Mouse (Mus musculus) neural tube, embryonic 14.5 days (tissue): Measurements from ENCODE around the gene Kcna10. TPM values are rescaled to one million over a fixed set of nuclear protein-coding genes. Genes with fewer than 3 reads are reported as not detected.

ENCODE experiments used
- ATAC-seq: fragments of 200-750 bp; cut with Nextera tagmentation; 2 replicates; pipeline ENCODE4 v1.8.0; 2017; ENCODE audit warnings: low read depth, mild to moderate bottlenecking, moderate TSS enrichment, moderate library complexity
- H3K27ac ChIP-seq: fragments of 300-500 bp; sonication (generic); 2 replicates; pipeline ENCODE4 v1.5.1; 2014; ENCODE audit warnings: low read depth, mild to moderate bottlenecking, control low read depth, low read length, moderate library complexity, mixed read lengths
- H3K27me3 ChIP-seq: fragments of 300-500 bp; sonication (generic); 2 replicates; pipeline ENCODE4 v1.6.1; 2014; ENCODE audit warnings: low read length; ENCODE audit not compliant: control insufficient read depth, insufficient read depth
- H3K36me3 ChIP-seq: fragments of 300-500 bp; sonication (generic); 2 replicates; pipeline ENCODE4 v1.6.1; 2014; ENCODE audit warnings: low read length, mixed read lengths; ENCODE audit not compliant: control insufficient read depth, insufficient read depth
- H3K4me1 ChIP-seq: fragments of 300-500 bp; sonication (generic); 2 replicates; pipeline ENCODE4 v1.6.1; 2014; ENCODE audit warnings: low read length; ENCODE audit not compliant: control insufficient read depth, insufficient read depth
- H3K4me2 ChIP-seq: fragments of 300-500 bp; sonication (generic); 2 replicates; pipeline ENCODE4 v1.6.1; 2014; ENCODE audit warnings: mild to moderate bottlenecking, low read depth, low read length, control low read depth
- H3K4me3 ChIP-seq: fragments of 300-500 bp; sonication (generic); 2 replicates; pipeline ENCODE4 v1.5.1; 2014; ENCODE audit warnings: low read depth, low read length, control low read depth, mixed read lengths
- H3K9ac ChIP-seq: fragments of 300-500 bp; sonication (generic); replicated peaks from 2 replicates; pipeline ENCODE4 v1.6.1; 2014; ENCODE audit warnings: low read depth, mild to moderate bottlenecking, control low read depth, low read length, mixed read lengths
- H3K9me3 ChIP-seq: fragments of 300-500 bp; sonication (generic); 2 replicates; pipeline ENCODE4 v1.6.1; 2016; ENCODE audit warnings: low read length; ENCODE audit not compliant: control insufficient read depth
- WGBS: fragments of 180-500 bp; shearing (Covaris S2); extraction: QIAGEN DNeasy Blood & Tissue Kit; methylation state at CpG from one replicate; pipeline ENCODE4 v1.1.7; 2014; 5-methylcytosine and 5-hydroxymethylcytosine counted together
- polyA plus RNA-seq: library from polyadenylated mRNA; unstranded; fragments of >200 nt; fragmentation: Nextera tagmentation; extraction: Ambion mirVana; gene quantifications from 2 replicates; pipeline ENCODE4 v1.2.1, GENCODE M21; 2014

Gene Kcna10
- polyA plus RNA-seq, 1 experiment from 2014 or later, result not detected

DNA sequence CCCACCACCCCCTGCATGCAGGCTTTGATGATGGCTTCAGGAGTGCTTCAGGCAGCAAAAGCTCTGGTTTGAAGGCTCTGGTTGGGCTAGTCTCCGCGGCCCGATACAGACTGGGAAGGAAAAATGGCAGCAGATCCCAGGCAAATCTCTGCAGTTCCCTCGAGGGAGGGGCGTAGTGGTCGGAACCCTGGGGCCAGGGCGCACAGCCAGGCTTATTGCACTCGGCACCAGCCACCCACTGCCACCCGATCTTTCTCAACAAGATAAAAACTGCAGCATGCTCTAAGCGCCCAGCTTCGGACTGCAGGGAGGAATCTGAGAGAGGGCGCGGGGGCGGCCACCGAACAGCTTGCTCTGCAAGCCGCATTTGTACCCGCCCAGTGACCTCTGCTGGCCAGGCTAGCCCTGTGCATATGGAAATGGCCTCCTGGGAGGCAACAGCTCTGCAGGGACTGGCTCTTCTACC lies 23.0 kb upstream of the Kcna10 start:
- peak overlapping the region; percentile 19; the same call in 1 of the 2 replicates for H3K4me3 ChIP-seq
- ATAC-seq, result peak; percentile 66; the same call in 1 of the 2 replicates
- H3K27ac ChIP-seq, result no peak overlapping the region
- no peaks in the 10 kb centered on the region for H3K36me3 ChIP-seq
- H3K4me2 ChIP-seq, result peak overlapping the region; percentile 40
- peaks cover 3% of the 10 kb centered on the region; the same call in 1 of the 2 replicates for H3K4me1 ChIP-seq
- H3K9ac ChIP-seq, result peak overlapping the region; percentile 28; the same call in 1 of the 2 replicates
- H3K9me3 ChIP-seq, result no peaks in the 10 kb centered on the region
- 3% methylated on average over 17 of the region's 17 CpGs for WGBS
- H3K27me3 ChIP-seq, result no peaks in the 10 kb centered on the region

DNA sequence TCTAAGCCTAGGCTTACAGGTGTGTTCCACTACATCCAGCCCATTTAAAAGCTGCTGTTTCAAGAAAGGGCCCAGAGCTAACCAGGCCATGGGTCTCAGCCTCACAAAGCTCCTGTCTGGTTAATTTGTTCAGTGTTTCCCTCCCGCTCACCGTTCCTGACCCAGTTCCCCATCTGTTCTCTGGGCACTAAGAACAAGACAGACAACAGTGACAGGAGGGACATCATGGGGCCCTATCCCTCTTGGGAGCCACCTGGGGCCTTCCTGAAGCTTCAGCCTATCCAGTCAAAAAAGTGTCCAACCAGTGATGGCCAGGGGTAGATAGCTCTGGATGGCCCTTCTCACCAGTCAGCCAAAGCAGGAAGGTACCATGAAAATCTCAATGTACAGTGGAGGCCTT lies 20.1 kb upstream of the Kcna10 start:
- no peaks in the 10 kb centered on the region for H3K27me3 ChIP-seq
- H3K4me1 ChIP-seq, result peaks cover 3% of the 10 kb centered on the region; the same call in 1 of the 2 replicates
- no peaks in the 10 kb centered on the region for H3K36me3 ChIP-seq
- ATAC-seq, result no peak
- no peak overlapping the region for H3K27ac ChIP-seq
- H3K9me3 ChIP-seq, result no peaks in the 10 kb centered on the region
- H3K4me3 ChIP-seq, result no peak overlapping the region
- no peak overlapping the region for H3K9ac ChIP-seq
- 70% methylated on average over 2 of the region's 2 CpGs for WGBS
- H3K4me2 ChIP-seq, result no peak overlapping the region

DNA sequence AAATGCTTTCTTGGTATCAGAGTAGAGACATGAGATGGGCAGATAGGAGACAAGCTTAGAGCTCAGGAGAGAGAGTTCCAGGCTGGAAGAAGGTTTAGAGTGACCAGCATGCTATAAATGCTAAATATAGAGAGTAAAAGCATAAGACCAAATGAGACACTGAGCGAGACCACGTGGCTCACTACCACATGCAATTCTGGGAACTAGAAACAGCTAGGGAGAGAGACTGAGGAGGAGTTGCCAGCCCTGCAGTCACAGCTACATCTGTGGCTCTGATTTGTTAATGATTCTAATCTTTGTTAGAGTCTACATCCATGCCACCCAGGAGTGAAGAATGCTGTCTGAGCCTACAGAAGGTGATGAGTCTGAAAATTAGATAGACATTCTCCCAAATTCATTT lies 13.3 kb upstream of the Kcna10 start:
- WGBS, result 90% methylated on average over 2 of the region's 2 CpGs
- Histone ChIP-seq H3K4me2 (no peak overlapping the region), H3K36me3 (no peaks in the 10 kb centered on the region), H3K27ac (no peak overlapping the region), H3K27me3 (no peaks in the 10 kb centered on the region), H3K4me3 (no peak overlapping the region), H3K9me3 (no peaks in the 10 kb centered on the region), H3K4me1 (no peaks in the 10 kb centered on the region), H3K9ac (no peak overlapping the region)
- ATAC-seq, result no peak

GRCm38 (mm10) chr3:107171964-107172363 lies 10.9 kb upstream of the Kcna10 start:
- Histone ChIP-seq H3K4me2 (no peak overlapping the region), H3K27ac (no peak overlapping the region), H3K9me3 (no peaks in the 10 kb centered on the region), H3K36me3 (no peaks in the 10 kb centered on the region), H3K27me3 (no peaks in the 10 kb centered on the region), H3K4me3 (no peak overlapping the region), H3K9ac (no peak overlapping the region), H3K4me1 (no peaks in the 10 kb centered on the region)
- WGBS, result 83% methylated on average over 3 of the region's 3 CpGs
- no peak for ATAC-seq

DNA sequence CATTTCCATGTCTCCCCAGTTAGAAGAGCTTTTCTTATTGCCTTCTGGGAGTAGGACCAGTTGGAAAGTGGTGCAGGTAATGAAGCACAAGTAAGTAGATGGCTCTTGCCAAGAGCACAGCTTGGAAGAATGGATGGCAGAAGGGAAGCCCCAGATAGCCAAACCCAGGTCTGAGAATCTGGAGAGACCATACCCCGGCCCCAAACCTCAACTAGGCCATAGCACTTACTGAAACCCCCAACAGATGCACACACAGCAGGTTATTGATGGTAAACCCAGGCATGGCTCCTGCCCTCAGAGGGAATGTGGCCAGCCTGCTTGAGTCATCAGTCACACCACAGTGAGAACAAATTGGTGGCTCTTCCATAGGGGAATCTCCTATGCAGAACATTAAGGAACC lies 10.3 kb upstream of the Kcna10 start:
- Histone ChIP-seq H3K4me1 (no peaks in the 10 kb centered on the region), H3K27me3 (no peaks in the 10 kb centered on the region), H3K4me3 (no peak overlapping the region), H3K36me3 (no peaks in the 10 kb centered on the region), H3K9ac (no peak overlapping the region), H3K4me2 (no peak overlapping the region), H3K9me3 (no peaks in the 10 kb centered on the region), H3K27ac (no peak overlapping the region)
- 93% methylated on average over 1 of the region's 1 CpGs for WGBS
- ATAC-seq, result no peak

DNA sequence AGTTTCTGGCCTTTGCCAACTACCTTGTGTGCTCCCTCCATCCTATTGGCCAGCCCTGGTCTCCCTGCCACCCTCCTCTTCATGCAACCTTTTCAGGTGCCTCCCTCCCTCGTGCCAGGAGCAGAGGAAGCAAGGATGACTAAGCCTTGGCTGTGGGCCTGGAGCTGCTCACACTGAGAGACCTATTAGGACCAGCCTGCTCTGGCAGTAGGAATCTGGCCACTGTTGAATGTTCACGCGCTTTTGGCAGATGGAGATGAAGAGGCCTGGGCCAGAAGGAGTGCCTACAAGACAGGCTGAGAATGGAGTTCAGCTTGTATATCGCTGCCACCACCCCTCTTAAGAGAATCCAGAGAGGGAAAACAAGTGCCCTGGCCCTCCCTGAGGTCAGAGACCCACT lies 7.4 kb upstream of the Kcna10 start:
- Histone ChIP-seq H3K9ac (no peak overlapping the region), H3K4me2 (no peak overlapping the region), H3K36me3 (no peaks in the 10 kb centered on the region), H3K27me3 (no peaks in the 10 kb centered on the region), H3K9me3 (no peaks in the 10 kb centered on the region), H3K4me1 (no peaks in the 10 kb centered on the region), H3K4me3 (no peak overlapping the region), H3K27ac (no peak overlapping the region)
- ATAC-seq, result no peak
- 66% methylated on average over 4 of the region's 4 CpGs for WGBS

GRCm38 (mm10) chr3:107176501-107176900 lies 6.4 kb upstream of the Kcna10 start:
- H3K4me3 ChIP-seq, result no peak overlapping the region
- H3K9me3 ChIP-seq, result no peaks in the 10 kb centered on the region
- no peak overlapping the region for H3K27ac ChIP-seq
- 12% methylated on average over 9 of the region's 9 CpGs for WGBS
- no peak overlapping the region for H3K9ac ChIP-seq
- H3K36me3 ChIP-seq, result no peaks in the 10 kb centered on the region
- H3K4me1 ChIP-seq, result no peaks in the 10 kb centered on the region
- H3K4me2 ChIP-seq, result no peak overlapping the region
- no peaks in the 10 kb centered on the region for H3K27me3 ChIP-seq
- peak; percentile 95 for ATAC-seq

GRCm38 (mm10) chr3:107180860-107181259 lies 2.0 kb upstream of the Kcna10 start:
- H3K36me3 ChIP-seq, result no peaks in the 10 kb centered on the region
- H3K27me3 ChIP-seq, result no peaks in the 10 kb centered on the region
- WGBS, result 82% methylated on average over 2 of the region's 2 CpGs
- ATAC-seq, result no peak
- H3K4me1 ChIP-seq, result no peaks in the 10 kb centered on the region
- no peak overlapping the region for H3K27ac ChIP-seq
- H3K4me3 ChIP-seq, result no peak overlapping the region
- no peak overlapping the region for H3K9ac ChIP-seq
- H3K4me2 ChIP-seq, result no peak overlapping the region
- H3K9me3 ChIP-seq, result no peaks in the 10 kb centered on the region

DNA sequence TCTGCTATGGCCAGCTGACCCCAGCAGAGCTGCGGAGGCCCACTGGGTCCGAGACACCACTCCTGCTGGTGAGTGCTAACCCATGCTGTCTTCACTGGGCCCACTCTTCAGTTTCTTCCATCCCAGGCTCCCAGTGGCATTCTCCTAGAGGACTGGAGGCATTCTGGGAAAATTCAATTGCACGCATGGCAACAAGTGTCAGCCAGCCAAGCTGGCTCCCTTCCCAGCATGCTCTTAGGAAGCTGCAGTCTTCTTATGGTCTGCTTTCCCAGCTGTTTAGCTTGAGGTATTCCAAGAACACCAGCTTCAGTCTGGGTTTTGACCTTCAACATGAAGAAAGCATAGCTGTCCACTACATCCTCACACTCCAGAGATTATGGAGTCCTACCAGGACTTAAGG lies 322 bp downstream of the Kcna10 start:
- H3K36me3 ChIP-seq, result no peaks in the 10 kb centered on the region
- H3K4me2 ChIP-seq, result no peak overlapping the region
- no peak overlapping the region for H3K4me3 ChIP-seq
- H3K9me3 ChIP-seq, result no peaks in the 10 kb centered on the region
- no peaks in the 10 kb centered on the region for H3K27me3 ChIP-seq
- no peak for ATAC-seq
- H3K9ac ChIP-seq, result no peak overlapping the region
- H3K27ac ChIP-seq, result no peak overlapping the region
- H3K4me1 ChIP-seq, result no peaks in the 10 kb centered on the region
- WGBS, result 88% methylated on average over 3 of the region's 3 CpGs
